Mouse (Mus musculus): Measurements from ENCODE around the gene Capns1.
A peak's percentile ranks its signal among the peaks of the same experiment; 100 is the strongest.
"Not testable (repeated sequence)": the region's sequence is repeated elsewhere in the genome, so short reads cannot be mapped to it uniquely, and the experiment has no call there.

Gene Capns1

DNA sequence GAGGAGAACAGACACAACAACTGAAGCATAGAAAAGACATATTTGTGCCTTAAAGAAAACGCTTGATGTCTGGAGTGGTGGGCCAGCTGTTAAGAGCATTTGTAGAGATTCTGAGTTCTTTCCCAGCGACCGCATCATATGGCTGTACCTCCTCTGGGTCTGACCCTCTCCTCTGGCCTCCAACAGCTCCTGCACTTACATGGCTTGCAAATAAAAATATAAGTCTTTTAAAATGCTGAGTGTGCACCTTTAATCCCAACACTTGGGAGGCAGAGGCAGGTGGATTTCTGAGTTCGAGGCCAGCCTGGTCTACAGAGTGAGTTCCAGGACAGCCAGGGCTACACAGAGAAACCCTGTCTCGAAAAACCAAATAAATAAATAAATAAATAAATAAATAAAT lies 2.0 kb upstream of the Capns1 start:
- not testable (repeated sequence) for DNase-seq

GRCm38 (mm10) chr7:30200200-30200599 lies 1.6 kb upstream of the Capns1 start:
- no peak for DNase-seq

GRCm38 (mm10) chr7:30199498-30200139 lies 1.0 kb upstream of the Capns1 start:
- no peak for DNase-seq

DNA sequence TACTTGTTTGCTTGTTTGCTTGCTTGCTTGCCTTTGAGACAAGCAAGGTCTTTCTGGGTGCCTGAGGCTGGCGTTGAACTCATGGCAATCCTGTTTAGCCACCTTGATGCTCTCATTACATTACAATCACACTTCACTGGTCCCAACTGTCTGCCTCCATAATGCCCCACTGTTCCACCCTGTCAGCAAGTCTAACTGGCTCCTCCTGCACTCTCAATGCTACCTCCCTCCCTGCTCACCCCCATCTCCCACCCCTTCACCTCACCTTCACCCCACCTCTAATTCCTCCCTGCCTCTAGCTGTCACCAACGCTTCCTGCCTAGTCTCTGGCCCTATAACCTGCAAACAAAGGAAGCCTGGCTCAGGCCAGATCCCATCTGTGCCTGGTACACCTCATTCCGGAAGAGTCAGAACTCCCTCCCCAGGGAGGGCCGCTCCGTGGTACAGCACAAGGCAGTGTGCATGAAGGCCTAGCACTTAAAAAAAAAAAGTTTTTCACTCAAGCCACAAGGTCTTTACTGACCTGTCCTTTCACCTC lies 950 bp downstream of the Capns1 start:
- no peak for DNase-seq

DNA sequence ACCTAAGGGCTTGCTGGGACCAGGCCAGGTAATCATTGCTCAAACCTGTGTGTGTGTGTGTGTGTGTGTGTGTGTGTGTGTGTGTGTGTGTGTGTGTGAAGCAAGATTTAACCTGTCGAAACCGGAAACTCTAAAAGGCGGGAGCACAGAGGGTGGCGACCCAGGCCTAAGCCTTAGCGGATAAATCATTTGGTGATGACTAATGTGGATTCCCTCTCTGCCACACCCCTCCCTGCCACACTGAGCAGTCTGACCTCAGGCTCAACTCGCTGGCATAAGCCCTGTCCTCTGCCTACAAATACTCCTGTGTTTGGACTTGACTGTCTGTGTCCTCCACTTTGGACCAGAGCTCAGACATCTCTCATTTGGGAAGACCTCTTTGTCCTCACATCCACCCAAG lies 2.4 kb downstream of the Capns1 start:
- DNase-seq = no peak

GRCm38 (mm10) chr7:30195461-30195860 lies 3.1 kb downstream of the Capns1 start:
- no peak for DNase-seq

DNA sequence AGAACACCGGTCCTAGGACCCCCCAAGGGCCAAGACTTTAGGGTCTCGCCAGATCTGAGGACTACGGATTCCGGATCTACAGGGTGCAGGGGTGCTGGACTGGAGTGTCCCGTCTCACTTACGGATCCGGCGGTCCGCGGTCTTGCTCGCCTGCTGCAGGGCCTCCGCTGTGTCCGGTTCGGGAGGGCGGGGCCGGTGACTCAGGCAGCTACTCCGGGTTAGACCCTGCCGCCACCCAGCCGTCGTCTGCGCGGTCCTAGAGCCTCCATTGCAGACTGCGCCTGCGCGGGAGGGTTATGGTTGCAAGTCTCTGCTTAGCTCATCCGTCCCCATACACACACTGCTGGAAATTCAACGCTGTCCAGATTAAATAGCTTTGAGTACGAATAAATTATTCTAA lies 3.7 kb downstream of the Capns1 start:
- peak; percentile 96 to 97 for DNase-seq

DNA sequence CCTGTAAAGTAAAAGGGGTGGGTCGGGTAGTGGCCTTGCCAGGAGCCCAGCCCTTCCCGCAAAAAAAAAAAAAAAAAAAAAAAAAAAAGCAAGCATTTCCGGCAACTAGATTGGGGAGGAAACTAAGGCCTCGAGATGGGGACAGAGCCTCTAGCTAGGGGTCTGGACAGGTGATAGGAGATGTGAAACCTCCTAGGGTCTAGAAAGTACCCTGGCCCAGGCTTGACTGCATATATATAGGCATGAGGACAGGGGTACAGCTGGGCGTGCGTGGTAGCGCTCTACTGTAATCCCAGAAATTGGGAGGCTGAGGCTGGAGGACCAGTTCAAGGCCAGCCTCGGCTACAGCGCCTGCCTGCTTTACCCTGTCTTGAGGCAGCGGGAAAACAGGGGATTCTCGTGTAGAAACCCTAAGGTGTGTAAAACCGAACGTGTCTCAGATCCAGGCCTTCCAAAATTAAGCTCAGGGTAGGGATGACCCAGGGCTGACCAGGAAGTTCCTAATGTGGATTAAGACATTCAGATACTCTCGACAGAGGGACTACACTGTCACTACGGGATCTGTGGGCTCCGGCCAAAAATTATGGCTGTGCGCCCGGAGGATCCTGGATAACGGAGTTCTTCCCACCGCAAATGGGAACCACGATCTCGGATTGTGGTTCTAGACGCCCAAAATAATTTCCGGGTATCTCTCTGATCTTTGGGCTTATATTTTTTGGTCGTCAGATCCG lies 4.3 kb downstream of the Capns1 start:
- peak; percentile 37 to 53 for DNase-seq

DNA sequence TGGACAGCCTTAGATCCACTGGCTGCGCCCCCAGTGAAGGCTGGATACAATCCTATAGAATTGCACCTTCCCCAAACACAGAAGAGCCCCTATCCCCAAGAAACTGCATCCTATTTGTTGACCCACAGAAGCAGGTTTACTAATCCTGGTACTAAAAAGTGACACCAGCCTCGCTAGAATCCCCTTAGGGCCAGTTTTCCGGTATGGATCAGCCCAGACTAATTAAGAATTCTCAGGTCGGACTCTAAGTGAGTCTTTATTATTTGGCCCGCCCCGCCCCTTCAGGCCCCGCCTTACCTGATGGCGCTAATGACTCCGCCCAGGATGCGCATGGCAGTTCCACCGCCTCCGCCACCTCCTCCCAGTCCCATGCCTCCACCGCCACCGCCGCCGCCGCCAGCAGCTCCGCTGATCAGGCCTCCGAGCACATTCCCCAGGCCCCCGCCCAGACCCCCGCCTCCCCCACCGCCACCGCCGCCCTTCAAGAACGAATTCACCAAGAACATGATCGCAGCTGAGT lies 5.0 kb downstream of the Capns1 start:
- DNase-seq = peak; percentile 83 to 86

DNA sequence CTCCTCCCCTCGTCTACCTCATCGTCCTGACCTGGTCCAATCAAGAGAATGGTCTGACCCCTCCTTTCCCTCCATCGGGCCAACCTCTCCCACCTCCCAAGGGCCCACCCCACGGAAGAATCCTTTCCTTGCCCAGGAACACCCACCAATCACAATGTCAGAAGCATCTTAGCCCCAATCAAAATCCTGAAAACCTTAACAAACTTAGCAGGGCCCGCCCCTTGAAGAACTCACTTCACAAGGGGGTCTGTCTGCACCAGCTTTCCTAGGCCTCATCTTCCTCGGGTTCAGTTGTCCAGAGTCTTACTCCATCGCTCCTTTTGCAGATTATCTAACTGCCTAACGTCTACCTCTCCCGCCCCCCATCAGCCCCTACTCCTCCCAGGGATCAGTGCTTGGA lies 5.6 kb downstream of the Capns1 start:
- no peak for DNase-seq

GRCm38 (mm10) chr7:30192088-30192487 lies 6.5 kb downstream of the Capns1 start:
- DNase-seq = no peak

DNA sequence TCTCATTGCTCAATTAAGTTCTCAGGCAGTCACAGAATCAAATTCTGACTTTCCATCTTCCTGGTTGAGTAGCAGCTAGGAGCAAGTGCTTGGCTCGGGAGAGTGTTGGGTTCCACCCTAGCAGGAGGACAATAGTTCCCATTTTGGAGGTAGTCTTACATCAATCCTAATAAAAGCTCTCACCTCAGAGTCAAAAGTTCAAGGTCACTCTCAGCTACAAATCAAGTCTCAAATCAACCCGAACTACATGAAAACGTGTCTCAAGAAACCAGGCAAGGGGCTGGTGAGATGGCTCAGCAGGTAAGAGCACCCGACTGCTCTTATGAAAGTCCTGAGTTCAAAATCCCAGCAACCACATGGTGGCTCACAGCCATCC lies 9.5 kb downstream of the Capns1 start:
- DNase-seq = no peak

DNA sequence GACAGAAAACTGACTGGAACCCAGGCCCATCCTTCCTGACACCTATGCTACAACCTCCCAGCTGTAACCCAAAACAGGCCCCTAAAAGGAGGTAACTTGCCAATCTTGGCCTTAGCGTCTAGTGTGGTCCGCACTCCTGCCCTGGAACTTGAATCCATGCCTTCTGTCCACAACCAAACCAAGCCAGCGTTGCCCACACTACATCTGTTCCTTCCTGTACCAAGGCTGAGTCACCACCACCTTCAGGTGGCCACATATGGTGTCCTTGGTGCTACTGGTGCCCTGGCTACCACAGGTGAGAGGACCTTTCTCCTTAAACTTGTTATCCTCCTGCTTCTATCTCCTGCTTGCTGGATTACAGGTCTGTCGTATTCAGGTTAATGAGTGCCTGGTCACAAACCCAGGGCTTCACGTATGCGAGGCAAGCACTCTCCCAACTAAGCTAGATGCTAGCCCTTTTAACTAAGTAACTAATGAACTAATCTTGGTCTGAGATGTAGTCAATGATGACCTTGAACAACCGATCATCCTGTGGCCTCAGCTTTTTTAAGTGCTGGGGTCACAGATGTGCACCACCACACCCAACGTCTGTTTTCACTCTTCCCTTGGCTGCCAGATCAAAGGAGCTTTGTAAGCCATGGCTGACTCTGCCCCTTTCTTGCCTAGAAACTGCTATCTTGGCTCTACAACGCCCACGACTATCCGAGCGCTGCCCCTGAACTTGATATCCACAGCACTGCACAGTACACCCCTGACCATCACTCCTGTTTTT lies 10.1 kb downstream of the Capns1 start:
- no peak for DNase-seq

GRCm38 (mm10) chr7:30184641-30185348 lies 13.8 kb downstream of the Capns1 start:
- DNase-seq = no peak

GRCm38 (mm10) chr7:30183879-30184289 lies 14.7 kb downstream of the Capns1 start, which contains the start of gene Cox7a1:
Gene Cox7a1 (plus strand): TSS chr7:30184144.
- DNase-seq = peak; percentile 89 to 92

DNA sequence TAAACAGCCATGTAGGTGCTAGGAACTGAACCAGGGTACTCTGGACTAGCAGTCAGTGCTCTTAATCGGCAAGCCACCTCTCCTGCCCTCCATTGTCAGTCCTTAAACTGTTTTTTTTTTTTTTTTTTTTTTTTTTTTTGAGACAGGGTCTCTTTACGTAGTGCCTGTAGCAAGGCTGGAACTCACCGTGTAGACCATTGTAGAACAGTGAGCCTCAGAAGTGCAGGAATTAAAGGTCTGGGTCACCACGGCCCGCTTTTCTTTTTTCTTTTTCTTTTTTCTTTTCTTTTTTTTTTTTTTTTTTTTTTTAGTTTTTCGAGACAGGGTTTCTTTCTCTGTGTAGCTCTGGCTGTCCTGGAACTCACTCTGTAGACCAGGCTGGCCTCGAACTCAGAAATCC lies 15.4 kb downstream of the Capns1 start:
- DNase-seq = not testable (repeated sequence)

- not testable (repeated sequence) for DNase-seq
Measured at GRCm38 (mm10) chr7:30181929-30182328, 16.7 kb downstream of the Capns1 start.

GRCm38 (mm10) chr7:30181308-30181707 lies 17.3 kb downstream of the Capns1 start:
- DNase-seq = peak; percentile 52 to 83

GRCm38 (mm10) chr7:30178256-30178655 lies 20.4 kb downstream of the Capns1 start:
- no peak for DNase-seq

DNA sequence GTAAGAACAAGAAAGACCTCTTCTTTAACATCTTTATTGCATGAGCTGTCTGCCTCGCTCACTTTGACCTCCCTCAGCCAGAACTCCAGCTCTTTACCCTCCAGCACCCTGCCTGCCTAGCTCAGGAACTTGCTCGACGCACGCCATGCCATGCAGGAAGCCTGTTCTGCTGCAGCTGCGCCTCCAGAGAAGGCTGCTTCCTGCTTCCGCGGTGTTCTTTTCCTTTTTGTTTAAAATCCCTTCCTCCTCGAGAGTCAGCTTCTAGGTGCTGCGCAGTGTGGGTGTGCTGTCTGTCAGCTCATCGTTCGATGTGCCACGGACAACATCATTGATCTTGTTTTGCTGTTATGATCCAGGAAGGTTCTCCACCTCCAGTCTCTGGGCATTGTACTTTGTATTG lies 22.1 kb downstream of the Capns1 start:
- no peak for DNase-seq

GRCm38 (mm10) chr7:30170283-30170951 lies 28.2 kb downstream of the Capns1 start:
- DNase-seq = no peak

All from lung, postnatal 4 days (tissue).